Mouse (Mus musculus) ES-E14 (cell line): ENCODE data around the gene Nab1.

Source experiments
- CHD2 ChIP-seq: IDR thresholded peaks from 2 replicates; pipeline ENCODE4 v1.6.1; 2014; ENCODE audit warnings: mild to moderate bottlenecking, low read depth, low read length, inconsistent platforms
- ZNF384 ChIP-seq: IDR thresholded peaks from 2 replicates; pipeline ENCODE4 v1.6.1; 2012; ENCODE audit warnings: low read depth, low read length, inconsistent platforms

DNA sequence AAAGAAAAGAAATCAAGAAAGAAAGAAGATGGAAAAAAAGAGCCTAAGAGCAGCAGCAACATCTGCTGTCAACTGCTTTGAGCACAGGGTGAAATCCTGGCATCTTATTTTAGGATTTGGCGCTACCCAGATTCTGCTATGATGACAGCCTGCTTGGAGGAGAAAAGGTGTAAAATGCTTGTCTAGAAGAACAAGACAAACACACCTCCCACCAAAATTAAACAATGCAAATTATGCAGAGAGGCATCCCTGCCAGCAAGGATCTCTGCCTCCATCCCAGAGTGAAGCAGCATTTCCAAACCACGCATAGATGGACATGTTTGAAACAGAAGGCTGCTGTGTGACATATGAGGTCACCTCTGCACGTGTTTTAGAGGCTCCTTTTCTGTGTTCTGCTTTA is 35.2 kb downstream of the Nab1 start:
- TF ChIP-seq ZNF384 = no peak
- no peak for TF ChIP-seq CHD2
